Mouse (Mus musculus) G1E (cell line): ENCODE data around the gene Cenpo.

Experiments
- CTCF ChIP-seq: IDR thresholded peaks from 2 replicates; pipeline ENCODE4 v1.5.1; 2012; ENCODE audit warnings: low read depth, low read length, inconsistent platforms, mixed read lengths
- GATA1 ChIP-seq: IDR thresholded peaks from 2 replicates; pipeline ENCODE4 v1.6.1; 2012; ENCODE audit warnings: borderline replicate concordance, low read length, inconsistent platforms, mixed read lengths

GRCm38 (mm10) chr12:4150936-4151335 lies 83.2 kb downstream of the Cenpo start:
- TF ChIP-seq CTCF (no peak), GATA1 (no peak)
